Mouse (Mus musculus) megakaryocyte, adult 5-6 weeks (primary cell): ENCODE measurements around the gene Pou5f1. TPM values are rescaled to one million over a fixed set of nuclear protein-coding genes. Genes with fewer than 3 reads are reported as not detected.

Experiments used
- ATAC-seq: 2 replicates; pipeline ENCODE4 v1.8.0; 2016; ENCODE audit warnings: mild to moderate bottlenecking, inconsistent platforms; ENCODE audit not compliant: poor library complexity, severe bottlenecking
- total RNA-seq, 2 experiments: library from RNA; stranded (forward) in 1 of 2; stranded (reverse) in 1 of 2; fragments of 153-499, 151-499 nt in 1 of 2; fragments of 221-1000, 200-1000 nt in 1 of 2; gene quantifications; 2 replicates each; pipeline versions ENCODE4 v1.2.3 to v1.2.4; 2015 to 2017

Gene Pou5f1
- total RNA-seq, 2 experiments from 2014 or later, result 0.29 TPM; not detected in 1

- ATAC-seq, result no peak
These were observed 43.8 kb downstream of the Pou5f1 start for GRCm38 (mm10) chr17:35549437-35550142.

DNA sequence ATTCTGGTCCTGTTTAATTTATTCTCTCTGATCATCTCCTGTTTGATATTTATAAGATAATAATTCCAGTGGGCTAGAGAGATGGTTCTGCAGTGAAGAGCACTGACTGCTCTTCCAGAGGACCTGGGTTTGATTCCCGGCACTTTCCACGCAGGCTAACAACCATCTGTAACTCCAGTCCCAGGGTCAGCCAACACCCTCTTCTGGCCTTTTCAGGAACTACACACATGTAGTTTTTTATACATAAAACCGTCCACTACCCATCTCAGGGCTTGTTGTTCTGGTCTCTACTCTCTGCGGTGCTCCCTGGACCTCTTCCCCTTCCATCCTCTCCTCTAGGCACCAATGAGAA, 44.3 kb downstream of the Pou5f1 start:
- ATAC-seq, result no peak

DNA sequence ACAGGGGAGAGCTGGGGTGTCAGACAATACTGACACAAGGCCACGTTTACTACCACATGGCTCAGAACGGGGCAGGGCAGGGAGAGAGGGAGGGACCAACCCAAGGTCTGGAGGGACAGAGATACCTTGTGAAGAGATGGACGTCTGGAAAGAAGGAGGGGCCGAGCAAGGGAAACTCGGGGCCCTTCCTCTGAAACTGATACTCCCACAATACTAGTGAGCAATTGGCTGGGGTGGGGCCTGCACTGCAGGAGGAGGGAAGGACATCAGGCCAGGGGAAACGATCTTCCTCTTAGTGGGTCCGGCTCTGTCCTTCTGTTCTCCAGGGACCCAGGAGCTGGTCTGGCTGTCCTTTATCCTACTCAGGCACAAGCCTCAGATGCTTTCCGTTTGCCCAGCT, 45.1 kb downstream of the Pou5f1 start:
- no peak for ATAC-seq

DNA sequence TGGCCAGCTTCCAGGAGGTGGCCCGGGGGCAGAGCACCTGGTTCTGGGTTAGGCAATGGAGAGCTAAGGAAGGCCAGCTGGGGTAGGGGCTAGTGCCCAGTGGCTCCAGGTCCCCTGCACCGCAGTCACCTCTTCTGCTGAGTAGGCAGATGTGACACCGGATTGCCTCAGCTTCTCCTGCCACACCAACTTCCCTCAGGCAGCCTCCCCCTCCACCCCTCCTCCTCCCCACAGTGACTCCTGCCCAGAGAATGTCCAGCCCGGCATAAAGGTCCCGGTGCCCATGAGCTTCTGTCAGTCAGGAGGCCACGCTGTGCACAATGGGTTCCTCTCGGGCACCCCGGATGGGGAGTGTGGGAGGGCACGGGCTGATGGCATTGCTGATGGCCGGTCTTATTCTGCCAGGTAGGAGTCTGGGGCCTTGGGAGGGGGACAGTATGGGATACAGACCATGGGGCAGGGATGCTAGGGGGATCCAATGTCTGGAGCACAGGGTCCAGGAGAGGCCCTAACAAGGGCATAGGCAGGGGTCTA, 46.1 kb downstream of the Pou5f1 start, which contains the start of gene Cdsn:
TSS of gene Cdsn (plus strand) at position 248 of the 534 bp plus-strand sequence.
- ATAC-seq, result no peak

DNA sequence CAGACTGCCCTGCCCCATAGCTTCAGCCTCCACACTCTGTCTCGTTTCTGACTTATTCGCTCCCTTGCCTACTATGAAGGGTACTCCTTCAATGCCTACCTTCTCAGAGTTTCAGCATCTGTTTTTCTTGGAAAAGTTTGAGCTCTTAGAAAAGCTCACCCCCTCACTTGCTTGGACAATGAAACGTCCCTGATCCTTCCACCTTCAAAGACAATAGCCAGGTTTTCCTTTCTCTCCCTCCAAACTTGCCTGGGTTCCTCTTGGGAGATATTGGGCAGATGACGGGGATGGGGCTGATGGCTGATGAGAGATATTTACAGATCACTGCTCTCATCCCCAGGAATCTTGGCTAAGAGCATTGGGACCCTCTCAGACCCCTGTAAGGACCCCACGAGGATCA, 48.5 kb downstream of the Pou5f1 start:
- no peak for ATAC-seq

- ATAC-seq, result no peak
These were observed 49.1 kb downstream of the Pou5f1 start for GRCm38 (mm10) chr17:35554761-35555397.

DNA sequence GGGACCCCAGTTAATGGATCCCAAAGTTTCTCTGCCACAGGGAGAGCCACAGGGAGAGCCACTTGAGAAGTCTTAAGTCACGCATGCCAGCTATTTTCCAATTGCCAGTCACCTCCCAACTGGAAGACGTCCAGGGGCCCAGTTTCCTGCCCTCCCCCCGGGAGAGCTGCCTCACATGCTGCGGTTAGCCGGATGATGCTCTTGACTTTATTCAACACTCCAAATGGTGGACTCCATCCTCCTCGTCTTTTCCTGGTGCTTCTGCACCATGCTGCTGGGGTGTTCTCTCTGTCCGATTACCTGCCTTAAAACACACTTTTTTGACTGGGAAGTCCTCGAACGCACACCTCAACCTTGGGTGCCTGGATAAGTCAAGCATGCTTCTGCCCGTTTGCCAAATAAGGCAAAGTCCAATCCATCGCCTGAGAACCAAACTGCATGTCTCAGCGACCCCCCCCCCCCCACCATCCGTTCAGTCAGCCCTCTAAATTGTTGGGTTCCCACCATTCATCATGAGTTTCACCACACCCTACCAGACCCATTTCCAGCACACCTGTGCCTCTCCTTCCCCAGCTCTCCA, 50.5 kb downstream of the Pou5f1 start:
- no peak for ATAC-seq

DNA sequence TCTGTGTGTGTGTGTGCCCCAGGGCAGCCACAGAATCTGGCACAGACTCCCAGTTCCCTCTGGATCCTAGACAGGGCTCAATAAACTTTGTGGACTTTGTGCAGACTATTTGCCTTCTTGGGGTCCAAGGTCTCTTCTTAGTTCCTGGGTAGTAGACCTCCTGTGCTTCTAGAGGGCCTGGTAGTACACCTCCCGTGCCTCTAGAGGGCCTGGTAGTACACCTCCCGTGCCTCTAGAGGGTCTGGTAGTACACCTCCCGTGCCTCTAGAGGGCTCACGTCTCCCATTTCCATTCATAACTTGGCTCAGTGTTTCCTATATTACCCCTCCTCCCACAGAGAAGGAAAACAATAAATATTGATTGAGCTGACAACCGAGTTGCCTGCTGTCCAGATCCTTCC, 51.0 kb downstream of the Pou5f1 start:
- ATAC-seq, result 0 out of 2 replicates have a peak, but pooled peaks have one; percentile 52

GRCm38 (mm10) chr17:35557351-35557750, 51.5 kb downstream of the Pou5f1 start:
- no peak for ATAC-seq

DNA sequence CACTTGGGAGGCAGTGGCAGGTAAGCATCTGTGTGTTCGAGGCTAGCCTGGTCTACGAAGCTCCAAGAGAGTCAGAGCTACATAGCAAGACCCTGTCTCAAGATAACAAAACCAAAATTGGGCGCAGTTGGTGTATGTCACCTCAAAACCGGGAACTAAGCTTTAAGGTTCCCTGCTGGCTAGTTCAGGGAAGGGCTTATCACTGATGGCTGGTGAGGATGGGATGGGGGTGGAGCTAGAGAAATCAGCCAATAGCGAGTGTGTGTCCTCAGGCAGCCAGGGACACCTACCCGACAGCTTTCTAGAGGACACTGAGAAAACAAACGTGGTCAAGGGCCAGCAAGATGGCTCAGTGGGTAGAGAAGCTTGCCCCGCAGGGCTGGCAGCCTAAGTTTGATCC, 52.4 kb downstream of the Pou5f1 start:
- ATAC-seq, result no peak

Other genes with a start within 250 kb of the Pou5f1 start
- gene H2-D1, start 243.3 kb upstream of the Pou5f1 start, total RNA-seq (2015), result 572 and 605 TPM in 2 replicates
- 1,046 and 1,120 TPM in 2 replicates for gene H2-D1, start 243.3 kb upstream of the Pou5f1 start, total RNA-seq (2017)
- not detected in 2 replicates for gene H2-Q1, start 185.6 kb upstream of the Pou5f1 start, total RNA-seq (2015)
- not detected in 2 replicates for gene H2-Q1, start 185.6 kb upstream of the Pou5f1 start, total RNA-seq (2017)
- gene H2-Q2, start 163.8 kb upstream of the Pou5f1 start, total RNA-seq (2015), result not detected in 2 replicates
- gene H2-Q2, start 163.8 kb upstream of the Pou5f1 start, total RNA-seq (2017), result not detected in 2 replicates
- gene H2-Q4, start 126.4 kb upstream of the Pou5f1 start, total RNA-seq (2015), result 10.3 and 12.4 TPM in 2 replicates
- gene H2-Q4, start 126.4 kb upstream of the Pou5f1 start, total RNA-seq (2017), result 22.4 and 23.3 TPM in 2 replicates
- 10.2 and 12.1 TPM in 2 replicates for gene H2-Q6, start 81.2 kb upstream of the Pou5f1 start, total RNA-seq (2015)
- 12.8 and 13.5 TPM in 2 replicates for gene H2-Q6, start 81.2 kb upstream of the Pou5f1 start, total RNA-seq (2017)
- gene H2-Q7, start 66.9 kb upstream of the Pou5f1 start, total RNA-seq (2015), result 20.3 and 23.0 TPM in 2 replicates
- 13.7 and 24.7 TPM in 2 replicates for gene H2-Q7, start 66.9 kb upstream of the Pou5f1 start, total RNA-seq (2017)
- 8.3 and 11.8 TPM in 2 replicates for gene H2-Q10, start 35.9 kb upstream of the Pou5f1 start, total RNA-seq (2015)
- gene H2-Q10, start 35.9 kb upstream of the Pou5f1 start, total RNA-seq (2017), result 7.9 and 11.1 TPM in 2 replicates
- gene Tcf19, start 10.8 kb downstream of the Pou5f1 start, total RNA-seq (2015), result 64.7 and 72.2 TPM in 2 replicates
- 26.2 and 29.6 TPM in 2 replicates for gene Tcf19, start 10.8 kb downstream of the Pou5f1 start, total RNA-seq (2017)
- gene Cchcr1, start 11.1 kb downstream of the Pou5f1 start, total RNA-seq (2015), result 3.3 and 4.0 TPM in 2 replicates
- 4.0 and 5.7 TPM in 2 replicates for gene Cchcr1, start 11.1 kb downstream of the Pou5f1 start, total RNA-seq (2017)
- not detected in 2 replicates for gene Psors1c2, start 27.2 kb downstream of the Pou5f1 start, total RNA-seq (2015)
- not detected in 2 replicates for gene Psors1c2, start 27.2 kb downstream of the Pou5f1 start, total RNA-seq (2017)
- not detected in 2 replicates for gene Cdsn, start 46.1 kb downstream of the Pou5f1 start, total RNA-seq (2015)
- gene Cdsn, start 46.1 kb downstream of the Pou5f1 start, total RNA-seq (2017), result not detected in 2 replicates
- not detected in 2 replicates for gene 2300002M23Rik, start 61.4 kb downstream of the Pou5f1 start, total RNA-seq (2015)
- not detected in 2 replicates for gene 2300002M23Rik, start 61.4 kb downstream of the Pou5f1 start, total RNA-seq (2017)
- not detected in 2 replicates for gene Sfta2, start 95.5 kb downstream of the Pou5f1 start, total RNA-seq (2015)
- gene Sfta2, start 95.5 kb downstream of the Pou5f1 start, total RNA-seq (2017), result not detected in 2 replicates
- not detected in 2 replicates for gene Gm9573, start 120.6 kb downstream of the Pou5f1 start, total RNA-seq (2015)
- not detected in 2 replicates for gene Gm9573, start 120.6 kb downstream of the Pou5f1 start, total RNA-seq (2017)
- gene Mucl3, start 137.7 kb downstream of the Pou5f1 start, total RNA-seq (2015), result not detected in 2 replicates
- not detected in 2 replicates for gene Mucl3, start 137.7 kb downstream of the Pou5f1 start, total RNA-seq (2017)
- 2.1 and 5.3 TPM in 2 replicates for gene Vars2, start 161.6 kb downstream of the Pou5f1 start, total RNA-seq (2015)
- 3.3 and 16.9 TPM in 2 replicates for gene Vars2, start 161.6 kb downstream of the Pou5f1 start, total RNA-seq (2017)
- gene Gtf2h4, start 167.7 kb downstream of the Pou5f1 start, total RNA-seq (2015), result 13.4 and 15.1 TPM in 2 replicates
- 10.6 and 14.9 TPM in 2 replicates for gene Gtf2h4, start 167.7 kb downstream of the Pou5f1 start, total RNA-seq (2017)
- gene Ddr1, start 198.6 kb downstream of the Pou5f1 start, total RNA-seq (2015), result 0.91 and 1.0 TPM in 2 replicates
- gene Ddr1, start 198.6 kb downstream of the Pou5f1 start, total RNA-seq (2017), result 0.49 and 1.0 TPM in 2 replicates